Mouse (Mus musculus) MEL (cell line): ENCODE data around the gene Igf2bp1. TPM values are rescaled to one million over a fixed set of nuclear protein-coding genes. Genes with fewer than 3 reads are reported as not detected.
"Not testable (repeated sequence)": the region's sequence is repeated elsewhere in the genome, so short reads cannot be mapped to it uniquely, and the experiment has no call there.

ENCODE experiments used
- DNase-seq: peaks from one replicate; pipeline ENCODE4 v3.0.0; 2011; ENCODE audit warnings: low read depth, low spot score
- H3K27ac ChIP-seq: 2 replicates; pipeline ENCODE4 v1.5.1; 2012; ENCODE audit warnings: low read depth, mild to moderate bottlenecking, control low read depth, low read length, moderate library complexity; ENCODE audit not compliant: control insufficient read depth
- H3K27me3 ChIP-seq, 2 experiments: fragments of 150-350 bp in 1 of 2; sonication (generic) in 1 of 2; 2 replicates each; pipeline ENCODE4 v1.6.1; 2012; ENCODE audit warnings: low read length in 2 of 2, mild to moderate bottlenecking in 2 of 2, improper control_type of control experiment in 1 of 2, moderate library complexity in 1 of 2; ENCODE audit not compliant: insufficient read depth in 2 of 2, control insufficient read depth in 1 of 2
- H3K36me3 ChIP-seq, 2 experiments: 2 replicates each; pipeline ENCODE4 v1.6.1; 2012 to 2014; ENCODE audit warnings: low read length in 2 of 2, improper control_type of control experiment in 1 of 2, inconsistent platforms in 1 of 2, mild to moderate bottlenecking in 1 of 2; ENCODE audit not compliant: insufficient read depth in 2 of 2, control insufficient read depth in 1 of 2
- H3K4me1 ChIP-seq, 2 experiments: fragments of 150-350 bp in 1 of 2; sonication (generic) in 1 of 2; 2 replicates each; pipeline ENCODE4 v1.6.1; 2012; ENCODE audit warnings: low read length in 2 of 2, improper control_type of control experiment in 1 of 2, mild to moderate bottlenecking in 1 of 2; ENCODE audit not compliant: insufficient read depth in 2 of 2, control insufficient read depth in 1 of 2
- H3K4me3 ChIP-seq, 2 experiments: fragments of 150-350 bp in 1 of 2; sonication (generic) in 1 of 2; 2 replicates each; pipeline ENCODE4 v1.5.1; 2012; ENCODE audit warnings: low read depth in 2 of 2, low read length in 2 of 2, mild to moderate bottlenecking in 2 of 2, moderate library complexity in 2 of 2, control low read depth in 1 of 2, improper control_type of control experiment in 1 of 2; ENCODE audit not compliant: control insufficient read depth in 1 of 2, insufficient read depth in 1 of 2
- H3K79me2 ChIP-seq: 2 replicates; pipeline ENCODE4 v1.6.1; 2012; ENCODE audit warnings: mild to moderate bottlenecking, low read length, moderate library complexity; ENCODE audit not compliant: control insufficient read depth, poor library complexity, insufficient read depth
- H3K9ac ChIP-seq: 2 replicates; pipeline ENCODE4 v1.6.1; 2012; ENCODE audit warnings: low read depth, mild to moderate bottlenecking, control low read depth, low read length, moderate library complexity; ENCODE audit not compliant: control insufficient read depth, poor library complexity, severe bottlenecking
- H3K9me3 ChIP-seq: fragments of 150-350 bp; sonication (generic); replicated peaks from 2 replicates; pipeline ENCODE4 v1.6.1; 2012; ENCODE audit warnings: mild to moderate bottlenecking, low read length, improper control_type of control experiment, moderate library complexity; ENCODE audit not compliant: insufficient read depth
- BHLHE40 ChIP-seq: IDR thresholded peaks from 2 replicates; pipeline ENCODE4 v1.6.1; 2012; ENCODE audit warnings: low read depth, mild to moderate bottlenecking, inconsistent platforms, low read length, improper control_type of control experiment, borderline replicate concordance
- CTCF ChIP-seq, 3 experiments: IDR thresholded peaks in 2 of 3; conservative IDR thresholded peaks in 1 of 3; 2 replicates each; pipeline ENCODE4 v1.5.1; 2011 to 2012; ENCODE audit warnings: low read length in 3 of 3, low read depth in 2 of 3, mild to moderate bottlenecking in 2 of 3, improper control_type of control experiment in 1 of 3, inconsistent platforms in 1 of 3, mixed read lengths in 1 of 3, moderate library complexity in 1 of 3; ENCODE audit not compliant: control insufficient read depth in 1 of 3, insufficient read depth in 1 of 3, poor library complexity in 1 of 3, severe bottlenecking in 1 of 3
- EP300 ChIP-seq, 2 experiments: IDR thresholded peaks; 2 replicates each; pipeline ENCODE4 v1.6.1; 2011; ENCODE audit warnings: improper control_type of control experiment in 2 of 2, low read length in 2 of 2, low read depth in 1 of 2, mild to moderate bottlenecking in 1 of 2
- GABPA ChIP-seq: IDR thresholded peaks from 2 replicates; pipeline ENCODE4 v1.6.1; 2012; ENCODE audit warnings: low read depth, mild to moderate bottlenecking, inconsistent platforms, low read length, improper control_type of control experiment, moderate library complexity
- GATA1 ChIP-seq: IDR thresholded peaks from 2 replicates; pipeline ENCODE4 v1.6.1; 2011; ENCODE audit warnings: low read depth, low read length, improper control_type of control experiment
- HCFC1 ChIP-seq: IDR thresholded peaks from 2 replicates; pipeline ENCODE4 v1.6.1; 2012; ENCODE audit warnings: low read depth, mild to moderate bottlenecking, inconsistent platforms, low read length, improper control_type of control experiment, moderate library complexity
- JUND ChIP-seq: IDR thresholded peaks from 2 replicates; pipeline ENCODE4 v1.6.1; 2011; ENCODE audit warnings: low read depth, mild to moderate bottlenecking, improper control_type of control experiment, low read length
- MAFK ChIP-seq: IDR thresholded peaks from 2 replicates; pipeline ENCODE4 v1.6.1; 2011; ENCODE audit warnings: low read depth, mild to moderate bottlenecking, low read length, improper control_type of control experiment, borderline replicate concordance
- MAX ChIP-seq: IDR thresholded peaks from 2 replicates; pipeline ENCODE4 v1.6.1; 2011; ENCODE audit warnings: low read length, improper control_type of control experiment
- MXI1 ChIP-seq: IDR thresholded peaks from 2 replicates; pipeline ENCODE4 v1.6.1; 2011; ENCODE audit warnings: mild to moderate bottlenecking, low read depth, low read length, improper control_type of control experiment
- NELFE ChIP-seq: IDR thresholded peaks from 2 replicates; pipeline ENCODE4 v1.6.1; 2011; ENCODE audit warnings: low read depth, low read length, improper control_type of control experiment
- NRF1 ChIP-seq: IDR thresholded peaks from 2 replicates; pipeline ENCODE4 v1.6.1; 2014; ENCODE audit warnings: low read depth, mild to moderate bottlenecking, inconsistent platforms, low read length, improper control_type of control experiment, moderate library complexity; ENCODE audit not compliant: poor library complexity, insufficient read depth, severe bottlenecking
- POLR2AphosphoS2 ChIP-seq: IDR thresholded peaks from 2 replicates; pipeline ENCODE4 v1.6.1; 2011; ENCODE audit warnings: low read length, improper control_type of control experiment
- RCOR1 ChIP-seq: IDR thresholded peaks from 2 replicates; pipeline ENCODE4 v1.6.1; 2012; ENCODE audit warnings: low read depth, mild to moderate bottlenecking, inconsistent platforms, low read length, improper control_type of control experiment
- SIN3A ChIP-seq: IDR thresholded peaks from 2 replicates; pipeline ENCODE4 v1.6.1; 2012; ENCODE audit warnings: low read length, improper control_type of control experiment, inconsistent platforms
- UBTF ChIP-seq: IDR thresholded peaks from 2 replicates; pipeline ENCODE4 v1.6.1; 2012; ENCODE audit warnings: low read depth, mild to moderate bottlenecking, inconsistent platforms, low read length, improper control_type of control experiment, moderate library complexity, borderline replicate concordance; ENCODE audit not compliant: insufficient read depth
- ZC3H11A ChIP-seq: IDR thresholded peaks from 2 replicates; pipeline ENCODE4 v1.6.1; 2012; ENCODE audit warnings: low read depth, mild to moderate bottlenecking, inconsistent platforms, low read length, improper control_type of control experiment
- ZKSCAN1 ChIP-seq: IDR thresholded peaks from 2 replicates; pipeline ENCODE4 v1.6.1; 2012; ENCODE audit warnings: low read depth, mild to moderate bottlenecking, inconsistent platforms, low read length, improper control_type of control experiment, moderate library complexity
- polyA plus RNA-seq, 2 experiments: library from polyadenylated mRNA; stranded (reverse) in 1 of 2; unstranded in 1 of 2; fragments of >175 nt in 1 of 2; fragments of >200 nt in 1 of 2; gene quantifications; 2 replicates each; pipeline versions ENCODE4 v1.2.1 to v1.2.4; 2012; ENCODE audit warnings: low replicate concordance in 2 of 2, low read depth in 1 of 2; ENCODE audit not compliant: insufficient read length in 2 of 2, insufficient read depth in 1 of 2, missing spikeins in 1 of 2
- total RNA-seq: library from RNA; depleted of rRNA; stranded (reverse); fragments of 300-350 nt; gene quantifications from 2 replicates; pipeline ENCODE4 v1.2.3, GENCODE M21; 2012

The Igf2bp1 gene
- total and polyA plus RNA-seq, 3 experiments, result 0.15 TPM; not detected in 2

GRCm38 (mm10) chr11:95924215-95924614, 81.5 kb downstream of the Igf2bp1 start:
- Histone ChIP-seq H3K4me1 (no peaks in the 10 kb centered on the region), H3K79me2 (no peaks in the 10 kb centered on the region), H3K36me3 (no peaks in the 10 kb centered on the region), H3K9me3 (no peaks in the 10 kb centered on the region), H3K9ac (no peak overlapping the region), H3K4me3 (no peak overlapping the region), H3K27me3 (peaks cover 0 to 3% of the 10 kb centered on the region in 2 experiments), H3K27ac (no peak overlapping the region)
- no peak for DNase-seq
- TF ChIP-seq HCFC1, result no peak
- no peak for TF ChIP-seq ZKSCAN1
- TF ChIP-seq GABPA, result no peak
- TF ChIP-seq EP300 (IDR thresholded peaks at IDR 0.05; ENCODE audit: low read depth in 1 of 2, low read length in 2 of 2), result no peak
- no peak for TF ChIP-seq JUND
- TF ChIP-seq RCOR1, result no peak
- TF ChIP-seq CTCF (IDR thresholded peaks at IDR 0.05 in 2 of 3, conservative IDR thresholded peaks at IDR 0.05 in 1 of 3; ENCODE audit: control insufficient read depth in 1 of 3, insufficient read depth in 1 of 3, low read depth in 2 of 3, low read length in 3 of 3, poor library complexity in 1 of 3, severe bottlenecking in 1 of 3), result no peak
- no peak for TF ChIP-seq POLR2AphosphoS2
- TF ChIP-seq MXI1, result no peak
- TF ChIP-seq MAX, result no peak
- TF ChIP-seq GATA1, result no peak
- no peak for TF ChIP-seq SIN3A

- H3K27me3 ChIP-seq, H3K36me3 ChIP-seq, DNase-seq, H3K4me1 ChIP-seq, H3K79me2 ChIP-seq, H3K9me3 ChIP-seq, H3K9ac ChIP-seq, H3K4me3 ChIP-seq, H3K27ac ChIP-seq: not testable (repeated sequence)
Measured at GRCm38 (mm10) chr11:95923477-95923876, 82.3 kb downstream of the Igf2bp1 start.

- no peak overlapping the region for H3K27ac ChIP-seq
- H3K9ac ChIP-seq, result no peak overlapping the region
- no peaks in the 10 kb centered on the region for H3K9me3 ChIP-seq
- no peak overlapping the region for H3K4me3 ChIP-seq
- no peak for DNase-seq
- H3K79me2 ChIP-seq, result no peaks in the 10 kb centered on the region
- no peaks in the 10 kb centered on the region for H3K36me3 ChIP-seq
- no peaks in the 10 kb centered on the region for H3K4me1 ChIP-seq
- peaks cover 0 to 7% of the 10 kb centered on the region in 2 experiments; a peak in 3 of 4 replicates for H3K27me3 ChIP-seq
- TF ChIP-seq UBTF (no peak), CTCF (IDR thresholded peaks at IDR 0.05 in 2 of 3, conservative IDR thresholded peaks at IDR 0.05 in 1 of 3; ENCODE audit: control insufficient read depth in 1 of 3, insufficient read depth in 1 of 3, low read depth in 2 of 3, low read length in 3 of 3, poor library complexity in 1 of 3, severe bottlenecking in 1 of 3) (no peak), NELFE (no peak), BHLHE40 (no peak), MAFK (no peak), ZC3H11A (no peak), MXI1 (no peak), MAX (no peak), NRF1 (no peak)
Measured at GRCm38 (mm10) chr11:95921991-95922621, 83.6 kb downstream of the Igf2bp1 start.
